8 mouse cellular contexts compared by ENCODE assay signal in the genomic region with DNA sequence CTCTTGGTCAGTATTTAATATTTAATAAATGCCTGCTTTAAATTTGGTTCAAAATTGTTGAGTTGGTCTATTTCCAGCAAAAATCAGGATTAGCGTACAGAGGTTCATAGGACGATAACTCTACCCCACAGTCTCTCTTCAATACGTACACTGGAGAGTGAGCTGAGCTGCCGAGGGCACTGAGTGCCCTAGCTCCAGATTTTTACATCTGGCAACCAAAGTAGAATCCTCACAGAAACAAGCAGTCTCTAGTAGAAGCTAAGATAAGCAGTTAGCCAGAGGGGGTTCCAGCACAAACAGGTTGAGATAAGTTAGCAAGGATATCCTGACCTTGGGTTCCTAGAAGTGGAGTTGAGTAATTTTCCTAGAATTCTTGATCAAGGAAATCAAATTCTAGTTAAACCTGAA. TPM values are rescaled to one million over a fixed set of nuclear protein-coding genes. Genes with fewer than 3 reads are reported as not detected.
A peak's percentile ranks its signal among the peaks of the same experiment; 100 is the strongest.
DNase-seq lines count a peak whose midpoint lies in the region; ATAC-seq and TF ChIP-seq lines count a peak whose summit lies in the region.

No protein-coding gene starts in this region.

- H3K36me3 ChIP-seq in kidney, adult 2 months (ENCODE audit: control insufficient read depth, insufficient read depth, low read length), result peaks cover 4% of the 10 kb centered on the region
- peaks cover 16% of the 10 kb centered on the region for H3K36me3 ChIP-seq in hindbrain, embryonic 16.5 days (ENCODE audit: control insufficient read depth, insufficient read depth, low read length)
- peaks cover 15% of the 10 kb centered on the region for H3K36me3 ChIP-seq in midbrain, embryonic 15.5 days (replicated peaks)

- TF ChIP-seq CTCF in kidney, adult 2 months (conservative IDR thresholded peaks at IDR 0.05; ENCODE audit: insufficient read depth, insufficient read length, low read depth, low read length), result no peak

- no peaks in the 10 kb centered on the region for H3K27me3 ChIP-seq in kidney, adult 2 months (replicated peaks; ENCODE audit: control insufficient read depth, insufficient read depth, low read length)
- no peaks in the 10 kb centered on the region for H3K27me3 ChIP-seq in hindbrain, embryonic 16.5 days (replicated peaks; ENCODE audit: control insufficient read depth, insufficient read depth, low read length)
- no peaks in the 10 kb centered on the region for H3K27me3 ChIP-seq in midbrain, embryonic 15.5 days (replicated peaks)

- WGBS in kidney, adult 2 months, result 1% methylated on average over 4 of the region's 4 CpGs
- WGBS in hindbrain, embryonic 16.5 days, result 0% methylated on average over 4 of the region's 4 CpGs
- 6% methylated on average over 4 of the region's 4 CpGs for WGBS in midbrain, embryonic 15.5 days

- H3K4me1 ChIP-seq in kidney, adult 2 months (ENCODE audit: control insufficient read depth, insufficient read depth, low read length), result peaks cover 9% of the 10 kb centered on the region; the same call in 1 of the 2 replicates
- peaks cover 9% of the 10 kb centered on the region for H3K4me1 ChIP-seq in hindbrain, embryonic 16.5 days (ENCODE audit: control insufficient read depth, insufficient read depth, low read depth, low read length)
- H3K4me1 ChIP-seq in midbrain, embryonic 15.5 days, result peaks cover 10% of the 10 kb centered on the region

- H3K4me3 ChIP-seq in kidney, adult 2 months (ENCODE audit: insufficient read depth, low read depth, low read length), result peak overlapping the region; percentile 100
- peak overlapping the region; percentile 60 for H3K4me3 ChIP-seq in hindbrain, embryonic 16.5 days (ENCODE audit: low read length)
- peak overlapping the region; percentile 56 for H3K4me3 ChIP-seq in midbrain, embryonic 15.5 days

- no peak for DNase-seq in kidney, adult 2 months
- DNase-seq in kidney, adult 11 months, result no peak
- DNase-seq in c-Kit-negative CD71-positive TER-119-positive erythroid progenitor cells, embryonic 14.5 days (ENCODE audit: low read depth, low spot score), result peak; percentile 58
- DNase-seq in adrenal gland, postnatal 14 days, result no peak
- no peak for DNase-seq in kidney, postnatal 14 days
- DNase-seq in ovary, postnatal 14 days (ENCODE audit: low spot score), result no peak

- H3K27ac ChIP-seq in kidney, adult 2 months (ENCODE audit: insufficient read depth, low read depth, low read length), result peak overlapping the region; percentile 82
- peak overlapping the region; percentile 27; the same call in 1 of the 2 replicates for H3K27ac ChIP-seq in hindbrain, embryonic 16.5 days (ENCODE audit: low read depth, low read length)
- H3K27ac ChIP-seq in midbrain, embryonic 15.5 days, result peak overlapping the region; percentile 31; the same call in 1 of the 2 replicates

- TF ChIP-seq POLR2A in kidney, adult 2 months (IDR thresholded peaks at IDR 0.05; ENCODE audit: low read depth, low read length), result no peak

- peak overlapping the region; percentile 61 for H3K9ac ChIP-seq in hindbrain, embryonic 16.5 days (ENCODE audit: low read depth, low read length)
- peak overlapping the region; percentile 26 for H3K9ac ChIP-seq in midbrain, embryonic 15.5 days

- ATAC-seq in hindbrain, embryonic 16.5 days, result peak; percentile 86
- ATAC-seq in midbrain, embryonic 15.5 days (replicated peaks), result peak; percentile 83

- H3K4me2 ChIP-seq in hindbrain, embryonic 16.5 days (ENCODE audit: low read length), result peak overlapping the region; percentile 81
- peak overlapping the region; percentile 52 for H3K4me2 ChIP-seq in midbrain, embryonic 15.5 days

- peaks cover 12% of the 10 kb centered on the region for H3K9me3 ChIP-seq in hindbrain, embryonic 16.5 days (ENCODE audit: control insufficient read depth, low read length)
- peaks cover 6% of the 10 kb centered on the region; the same call in 1 of the 2 replicates for H3K9me3 ChIP-seq in midbrain, embryonic 15.5 days

RNA-seq across cellular contexts. Expression of a gene that starts 0.4 kb away (rescaled TPM):
- polyA plus RNA-seq in kidney, adult 2 months (2012; rRNA removed), result 0.90 and 1.2 TPM in 2 replicates
- polyA plus RNA-seq in hindbrain, embryonic 16.5 days (2015; fragmentation: Nextera tagmentation; extraction: Ambion mirVana), result 6.2 and 7.8 TPM in 2 replicates
- 7.5 and 7.6 TPM in 2 replicates for polyA plus RNA-seq in midbrain, embryonic 15.5 days (2015; fragmentation: Nextera tagmentation; extraction: Ambion mirVana)
- total RNA-seq in adrenal gland, postnatal 14 days (2021), result 21.0 and 28.2 TPM in 2 replicates

RNA-seq across cellular contexts. Expression of a gene that starts 20.0 kb away (rescaled TPM):
- 27.7 and 35.6 TPM in 2 replicates for polyA plus RNA-seq in kidney, adult 2 months (2012; rRNA removed)
- polyA plus RNA-seq in hindbrain, embryonic 16.5 days (2015; fragmentation: Nextera tagmentation; extraction: Ambion mirVana), result 37.6 and 38.7 TPM in 2 replicates
- 43.3 and 48.3 TPM in 2 replicates for polyA plus RNA-seq in midbrain, embryonic 15.5 days (2015; fragmentation: Nextera tagmentation; extraction: Ambion mirVana)
- total RNA-seq in adrenal gland, postnatal 14 days (2021), result 19.4 and 26.0 TPM in 2 replicates

RNA-seq across cellular contexts. Expression of a gene that starts 20.2 kb away (rescaled TPM):
- 1.0 and 1.4 TPM in 2 replicates for polyA plus RNA-seq in kidney, adult 2 months (2012; rRNA removed)
- 8.4 and 11.5 TPM in 2 replicates for polyA plus RNA-seq in hindbrain, embryonic 16.5 days (2015; fragmentation: Nextera tagmentation; extraction: Ambion mirVana)
- 9.5 and 9.7 TPM in 2 replicates for polyA plus RNA-seq in midbrain, embryonic 15.5 days (2015; fragmentation: Nextera tagmentation; extraction: Ambion mirVana)
- 7.8 and 9.2 TPM in 2 replicates for total RNA-seq in adrenal gland, postnatal 14 days (2021)

RNA-seq across cellular contexts. Expression of a gene that starts 39.0 kb away (rescaled TPM):
- polyA plus RNA-seq in kidney, adult 2 months (2012; rRNA removed), result 0.30 and 0.70 TPM in 2 replicates
- 4.0 and 4.1 TPM in 2 replicates for polyA plus RNA-seq in hindbrain, embryonic 16.5 days (2015; fragmentation: Nextera tagmentation; extraction: Ambion mirVana)
- 2.7 and 3.4 TPM in 2 replicates for polyA plus RNA-seq in midbrain, embryonic 15.5 days (2015; fragmentation: Nextera tagmentation; extraction: Ambion mirVana)
- 4.6 and 5.9 TPM in 2 replicates for total RNA-seq in adrenal gland, postnatal 14 days (2021)

RNA-seq across cellular contexts. Expression of a gene that starts 55.9 kb away (rescaled TPM):
- 82.8 and 85.5 TPM in 2 replicates for polyA plus RNA-seq in kidney, adult 2 months (2012; rRNA removed)
- polyA plus RNA-seq in hindbrain, embryonic 16.5 days (2015; fragmentation: Nextera tagmentation; extraction: Ambion mirVana), result 107 and 115 TPM in 2 replicates
- polyA plus RNA-seq in midbrain, embryonic 15.5 days (2015; fragmentation: Nextera tagmentation; extraction: Ambion mirVana), result 101 and 104 TPM in 2 replicates
- total RNA-seq in adrenal gland, postnatal 14 days (2021), result 191 and 207 TPM in 2 replicates

Comparison
In these comparisons a context has a peak if more than half of its experiments do, and no peak if none do; other contexts are left out.
1. H3K27ac ChIP-seq: peak in every context shown above with its lines; median percentile 82 in kidney, adult 2 months; 31 in midbrain, embryonic 15.5 days; 27 in hindbrain, embryonic 16.5 days.